Mouse (Mus musculus): ENCODE measurements at regions not wholly inside any gene's neighbourhood (a gene's known extent, or its start where the extent isn't known, plus 50 kb on each side); places are given as distances from the start of the nearest gene placed in this dataset.
A peak's percentile ranks its signal among the peaks of the same experiment; 100 is the strongest.
"Not testable (repeated sequence)": the region's sequence is repeated elsewhere in the genome, so short reads cannot be mapped to it uniquely, and the experiment has no call there.

DNA sequence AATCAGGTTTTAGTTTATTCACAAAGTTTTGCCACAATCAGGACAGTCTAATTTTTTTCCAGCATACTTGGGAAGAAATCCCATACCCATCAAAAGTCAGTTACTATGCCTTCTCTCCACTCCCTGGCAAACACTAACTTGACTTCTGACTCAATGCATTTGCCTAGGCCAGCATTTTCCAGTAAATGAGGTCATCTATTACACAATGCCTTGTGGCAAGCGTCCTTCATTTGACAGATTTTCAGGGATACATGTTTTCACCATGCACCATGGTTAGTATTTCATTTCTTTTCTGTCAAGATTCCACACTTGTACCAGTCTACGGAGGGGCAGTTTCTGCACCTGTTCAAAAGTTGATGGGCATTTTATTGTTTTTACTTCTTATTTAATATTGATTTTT, 88.4 kb upstream of the Slc2a12 start:
- not testable (repeated sequence) for DNase-seq (ENCODE audit: low spot score in 2 of 2)

GRCm38 (mm10) chr10:22569250-22570010, 75.4 kb upstream of the Slc2a12 start:
- DNase-seq (ENCODE audit: low spot score in 2 of 2), result not testable (repeated sequence)

- not testable (repeated sequence) for DNase-seq (ENCODE audit: low spot score in 2 of 2)
These were observed 70.8 kb upstream of the Slc2a12 start for GRCm38 (mm10) chr10:22574048-22574447.

DNA sequence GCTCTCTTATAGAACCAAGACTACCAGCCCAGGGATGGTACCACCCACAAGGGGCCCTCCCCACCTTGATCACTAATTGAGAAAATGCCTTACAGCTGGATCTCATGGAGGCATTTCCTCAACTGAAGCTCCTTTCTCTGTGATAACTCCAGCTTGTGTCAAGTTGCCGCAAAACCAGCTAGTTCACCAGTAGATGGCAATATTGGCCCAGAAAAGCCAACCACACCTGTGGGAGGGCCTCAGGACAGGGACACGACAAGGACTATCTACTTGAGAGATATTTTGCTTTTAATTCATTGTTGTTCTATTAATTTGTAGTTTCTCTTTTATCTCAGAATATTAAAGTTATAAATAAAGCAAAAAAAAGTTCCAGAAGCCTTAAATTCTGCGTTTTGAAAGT, 65.4 kb upstream of the Slc2a12 start:
- DNase-seq (ENCODE audit: low spot score in 2 of 2), result peak in 1 of 2 experiments; percentile 32

GRCm38 (mm10) chr10:22581300-22581699, 63.5 kb upstream of the Slc2a12 start:
- DNase-seq (ENCODE audit: low spot score in 2 of 2), result not testable (repeated sequence)

DNA sequence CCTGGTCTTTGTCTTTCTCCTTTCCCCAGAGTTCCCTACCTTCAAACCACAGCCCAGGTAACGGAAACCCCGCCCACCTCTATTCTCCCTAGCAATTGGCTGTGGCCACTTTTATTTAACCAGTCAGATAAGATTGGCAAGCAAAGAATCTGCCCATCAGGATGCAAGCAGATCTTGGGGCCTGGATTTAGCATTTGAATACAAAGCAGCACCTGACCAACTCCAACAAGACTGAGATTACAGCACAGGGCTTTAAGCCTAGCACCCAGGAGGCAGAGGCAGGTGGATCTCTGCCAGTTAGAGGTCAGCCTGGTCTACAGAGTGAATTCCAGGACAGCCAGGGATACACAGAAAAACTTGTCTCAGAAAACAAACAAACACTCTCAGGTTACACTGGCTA, 61.5 kb upstream of the Slc2a12 start:
- DNase-seq (ENCODE audit: low spot score in 2 of 2), result not testable (repeated sequence)

GRCm38 (mm10) chr10:22588587-22588986, 56.2 kb upstream of the Slc2a12 start:
- not testable (repeated sequence) for DNase-seq (ENCODE audit: low spot score in 2 of 2)

GRCm38 (mm10) chr10:22591664-22592063, 53.1 kb upstream of the Slc2a12 start:
- DNase-seq (ENCODE audit: low spot score in 2 of 2), result not testable (repeated sequence)

DNA sequence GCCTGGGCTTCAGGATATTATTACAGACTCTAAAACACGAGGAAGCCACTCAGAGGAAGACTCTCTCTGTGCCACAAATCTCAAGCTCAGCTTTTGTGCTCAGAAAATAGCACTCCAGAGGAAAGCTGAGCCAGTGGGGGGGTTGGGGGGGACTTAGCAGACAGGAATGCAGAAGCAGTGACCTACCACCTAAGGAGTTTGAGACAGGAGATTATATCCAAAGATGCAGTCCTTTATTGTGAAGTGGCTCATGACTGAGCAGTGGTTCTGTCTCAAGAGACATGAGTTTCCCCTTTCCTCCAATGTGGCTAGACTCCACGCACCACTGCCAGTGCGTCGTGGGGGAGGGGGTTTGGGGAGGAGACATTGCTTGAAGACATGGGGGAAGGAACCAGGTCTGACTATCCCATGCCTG, 52.6 kb upstream of the Slc2a12 start:
- not testable (repeated sequence) for DNase-seq (ENCODE audit: low spot score in 2 of 2)

DNA sequence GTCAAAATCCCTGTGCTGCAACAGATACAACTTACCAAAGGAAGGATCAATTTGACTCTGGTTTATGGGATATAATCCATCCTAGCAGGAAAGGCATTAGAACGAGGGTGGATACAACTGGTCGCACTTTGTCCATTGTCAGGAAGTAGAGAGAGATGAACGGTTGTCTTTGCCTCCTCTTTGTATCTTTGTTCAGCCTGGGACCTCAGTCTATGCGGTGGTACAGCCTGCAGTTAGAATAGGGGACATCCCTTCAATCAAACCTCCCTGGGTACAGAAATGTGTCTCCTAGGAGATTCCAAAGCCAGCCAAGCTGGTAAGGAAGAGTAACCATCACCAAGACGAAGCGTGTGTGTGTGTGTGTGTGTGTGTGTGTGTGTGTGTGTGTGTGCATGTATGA, 52.1 kb upstream of the Slc2a12 start:
- not testable (repeated sequence) for DNase-seq (ENCODE audit: low spot score in 2 of 2)
